Mouse (Mus musculus) midbrain, embryonic 10.5 days (tissue): ENCODE results near the gene Pik3c2g. TPM values are rescaled to one million over a fixed set of nuclear protein-coding genes. Genes with fewer than 3 reads are reported as not detected.

Experiments used
- DNase-seq: peaks from one replicate; pipeline ENCODE4 v3.0.0-alpha.2; 2017; ENCODE audit warnings: low spot score
- H3K27ac ChIP-seq: fragments of 300-500 bp; sonication (generic); replicated peaks from 2 replicates; pipeline ENCODE4 v1.5.1; 2016; ENCODE audit warnings: mild to moderate bottlenecking
- H3K27me3 ChIP-seq: fragments of 300-500 bp; sonication (generic); 2 replicates; pipeline ENCODE4 v1.6.1; 2016; ENCODE audit warnings: low read depth, mild to moderate bottlenecking; ENCODE audit not compliant: poor library complexity, severe bottlenecking
- H3K36me3 ChIP-seq: fragments of 300-500 bp; sonication (generic); 2 replicates; pipeline ENCODE4 v1.6.1; 2016; ENCODE audit warnings: mild to moderate bottlenecking, moderate library complexity
- H3K4me1 ChIP-seq: fragments of 300-500 bp; sonication (generic); 2 replicates; pipeline ENCODE4 v1.6.1; 2016
- H3K4me3 ChIP-seq: fragments of 300-500 bp; sonication (generic); 2 replicates; pipeline ENCODE4 v1.5.1; 2016; ENCODE audit warnings: mild to moderate bottlenecking, moderate library complexity
- H3K9me3 ChIP-seq: fragments of 300-500 bp; sonication (generic); replicated peaks from 2 replicates; pipeline ENCODE4 v1.6.1; 2016; ENCODE audit warnings: mild to moderate bottlenecking
- WGBS: fragments of 180-500 bp; shearing (Covaris S2); methylation state at CpG from one replicate; pipeline ENCODE4 v1.1.7; 2016; 5-methylcytosine and 5-hydroxymethylcytosine counted together
- polyA plus RNA-seq: library from polyadenylated mRNA; unstranded; fragments of >200 nt; fragmentation: Nextera tagmentation; extraction: Ambion mirVana; gene quantifications from 2 replicates; pipeline ENCODE4 v1.2.1, GENCODE M21; 2016

Pik3c2g gene
- polyA plus RNA-seq, 1 experiment from 2014 or later, result not detected

GRCm38 (mm10) chr6:139974668-139975067, 387.6 kb downstream of the Pik3c2g start:
- Histone ChIP-seq H3K9me3 (no peaks in the 10 kb centered on the region), H3K36me3 (no peaks in the 10 kb centered on the region), H3K27me3 (no peaks in the 10 kb centered on the region), H3K27ac (no peak overlapping the region), H3K4me1 (peaks cover 4% of the 10 kb centered on the region; the same call in 1 of the 2 replicates), H3K4me3 (no peak overlapping the region)
- no peak for DNase-seq
- 87% methylated on average over 5 of the region's 5 CpGs for WGBS

DNA sequence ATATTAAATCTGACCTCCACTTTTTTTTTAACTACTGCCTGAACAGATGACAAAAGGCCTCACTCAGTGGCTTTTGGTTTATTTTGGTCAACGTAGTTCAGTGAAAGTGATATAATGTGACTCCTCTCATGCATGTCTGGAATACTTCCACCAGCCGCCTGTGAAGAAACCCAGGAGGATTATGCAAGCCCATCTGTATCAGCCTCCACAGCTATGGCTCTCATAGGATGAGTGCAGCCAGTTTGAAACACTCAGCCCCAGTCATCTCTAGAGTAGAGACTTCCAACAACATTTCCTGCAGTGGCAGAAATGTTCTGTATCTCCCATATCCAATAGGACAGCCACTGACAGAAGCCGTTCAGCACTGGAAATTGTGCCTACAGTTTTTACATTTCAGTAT, 391.1 kb downstream of the Pik3c2g start:
- Histone ChIP-seq H3K9me3 (no peaks in the 10 kb centered on the region), H3K4me3 (no peak overlapping the region), H3K4me1 (peaks cover 4% of the 10 kb centered on the region; the same call in 1 of the 2 replicates), H3K27me3 (no peaks in the 10 kb centered on the region), H3K36me3 (no peaks in the 10 kb centered on the region), H3K27ac (no peak overlapping the region)
- WGBS, result 67% methylated on average over 3 of the region's 3 CpGs
- DNase-seq, result no peak

- Histone ChIP-seq H3K27me3 (no peaks in the 10 kb centered on the region), H3K4me1 (peaks cover 4% of the 10 kb centered on the region; the same call in 1 of the 2 replicates), H3K36me3 (no peaks in the 10 kb centered on the region), H3K4me3 (no peak overlapping the region), H3K9me3 (no peaks in the 10 kb centered on the region), H3K27ac (no peak overlapping the region)
- no peak for DNase-seq
Observed at GRCm38 (mm10) chr6:139981061-139981460, 394.0 kb downstream of the Pik3c2g start.

DNA sequence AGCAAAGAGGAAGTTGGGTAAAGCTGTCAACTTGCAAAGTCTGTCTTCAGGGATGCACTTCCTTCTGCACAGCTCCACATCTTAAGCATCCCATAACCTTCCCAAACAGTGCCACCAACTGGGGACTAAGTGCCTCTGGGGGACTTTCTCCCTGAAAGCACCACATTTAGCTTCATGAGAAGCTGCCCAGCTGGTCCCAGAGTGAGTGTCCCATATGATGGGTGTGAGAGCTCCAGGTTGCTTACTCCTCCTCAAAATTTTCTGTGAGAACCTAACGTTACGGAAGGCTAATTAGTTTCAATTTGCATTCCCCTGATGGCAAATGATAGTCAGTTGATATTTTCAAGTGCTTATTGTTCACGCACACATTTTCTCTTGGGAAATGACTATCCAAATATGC, 397.0 kb downstream of the Pik3c2g start:
- Histone ChIP-seq H3K4me3 (no peak overlapping the region), H3K9me3 (no peaks in the 10 kb centered on the region), H3K27me3 (no peaks in the 10 kb centered on the region), H3K36me3 (no peaks in the 10 kb centered on the region), H3K27ac (no peak overlapping the region), H3K4me1 (no peaks in the 10 kb centered on the region; the same call in none of the 2 replicates)
- 96% methylated on average over 3 of the region's 3 CpGs for WGBS
- no peak for DNase-seq

- WGBS, result 87% methylated on average over 2 of the region's 2 CpGs
- DNase-seq, result no peak
- Histone ChIP-seq H3K27me3 (no peaks in the 10 kb centered on the region), H3K36me3 (no peaks in the 10 kb centered on the region), H3K4me1 (no peaks in the 10 kb centered on the region; the same call in none of the 2 replicates), H3K4me3 (no peak overlapping the region), H3K9me3 (no peaks in the 10 kb centered on the region), H3K27ac (no peak overlapping the region)
Observed at GRCm38 (mm10) chr6:139986564-139986963, 399.5 kb downstream of the Pik3c2g start.

DNA sequence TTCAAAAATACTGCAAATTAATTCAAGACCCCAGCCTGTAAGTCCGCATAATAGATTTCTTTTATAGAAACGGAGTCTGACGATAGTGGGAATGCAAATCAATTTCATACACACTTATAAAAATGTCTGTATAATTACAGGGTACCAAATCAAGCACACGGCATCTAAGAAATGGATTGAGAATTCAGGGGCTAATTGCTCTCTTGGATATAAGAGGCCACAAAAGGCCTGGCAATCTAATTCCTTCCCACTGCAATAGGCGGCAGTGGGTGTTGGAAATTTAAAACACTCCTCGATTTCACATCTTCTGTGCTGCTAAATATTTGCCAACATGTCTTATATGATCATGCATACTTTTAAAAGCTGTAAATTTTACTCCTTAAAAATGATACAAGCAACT, 402.1 kb downstream of the Pik3c2g start:
- Histone ChIP-seq H3K27ac (no peak overlapping the region), H3K36me3 (no peaks in the 10 kb centered on the region), H3K27me3 (no peaks in the 10 kb centered on the region), H3K9me3 (no peaks in the 10 kb centered on the region), H3K4me1 (no peaks in the 10 kb centered on the region; the same call in none of the 2 replicates), H3K4me3 (no peak overlapping the region)
- DNase-seq, result no peak
- 87% methylated on average over 6 of the region's 6 CpGs for WGBS

GRCm38 (mm10) chr6:139989597-139989996, 402.6 kb downstream of the Pik3c2g start:
- H3K36me3 ChIP-seq, result no peaks in the 10 kb centered on the region
- no peaks in the 10 kb centered on the region for H3K9me3 ChIP-seq
- WGBS, result 83% methylated on average over 10 of the region's 10 CpGs
- no peak overlapping the region for H3K4me3 ChIP-seq
- no peak for DNase-seq
- H3K4me1 ChIP-seq, result no peaks in the 10 kb centered on the region; the same call in none of the 2 replicates
- no peaks in the 10 kb centered on the region for H3K27me3 ChIP-seq
- H3K27ac ChIP-seq, result no peak overlapping the region

GRCm38 (mm10) chr6:140005181-140005580, 418.2 kb downstream of the Pik3c2g start:
- 78% methylated on average over 3 of the region's 3 CpGs for WGBS
- peaks cover 2% of the 10 kb centered on the region; the same call in 1 of the 2 replicates for H3K9me3 ChIP-seq
- no peaks in the 10 kb centered on the region for H3K4me1 ChIP-seq
- no peaks in the 10 kb centered on the region for H3K27me3 ChIP-seq
- DNase-seq, result no peak
- H3K27ac ChIP-seq, result no peak overlapping the region
- no peak overlapping the region for H3K4me3 ChIP-seq
- H3K36me3 ChIP-seq, result no peaks in the 10 kb centered on the region

Other genes with a start within 250 kb of the Pik3c2g start
- gene Rergl, start 85.2 kb upstream of the Pik3c2g start, polyA plus RNA-seq, result not detected in 2 replicates